Mouse (Mus musculus) lung, postnatal 0 days (tissue): ENCODE measurements at regions not wholly inside any gene's neighbourhood (a gene's known extent, or its start where the extent isn't known, plus 50 kb on each side); places are given as distances from the start of the nearest gene placed in this dataset.

Experiments used
- ATAC-seq: fragments of 200-750 bp; cut with Nextera tagmentation; 2 replicates; pipeline ENCODE4 v1.8.0; 2017; ENCODE audit warnings: moderate library complexity
- DNase-seq: peaks from one replicate; pipeline ENCODE4 v3.0.0-alpha.2; 2016; ENCODE audit warnings: low spot score
- H3K27ac ChIP-seq: fragments of 300-500 bp; sonication (generic); 2 replicates; pipeline ENCODE4 v1.5.1; 2014; ENCODE audit warnings: antibody characterized with exemption, mild to moderate bottlenecking, low read length, mixed read lengths
- H3K27me3 ChIP-seq: fragments of 300-500 bp; sonication (generic); replicated peaks from 2 replicates; pipeline ENCODE4 v1.6.1; 2014; ENCODE audit warnings: low read length, mixed read lengths; ENCODE audit not compliant: insufficient read depth
- H3K36me3 ChIP-seq: fragments of 300-500 bp; sonication (generic); 2 replicates; pipeline ENCODE4 v1.6.1; 2014; ENCODE audit warnings: low read length, mixed read lengths; ENCODE audit not compliant: insufficient read depth
- H3K4me1 ChIP-seq: fragments of 300-500 bp; sonication (generic); 2 replicates; pipeline ENCODE4 v1.6.1; 2014; ENCODE audit warnings: antibody characterized with exemption, low read depth, low read length, mixed read lengths; ENCODE audit not compliant: insufficient read depth
- H3K4me2 ChIP-seq: fragments of 300-500 bp; sonication (generic); replicated peaks from 2 replicates; pipeline ENCODE4 v1.6.1; 2014; ENCODE audit warnings: low read depth, mild to moderate bottlenecking, low read length, moderate library complexity, mixed read lengths
- H3K4me3 ChIP-seq: fragments of 300-500 bp; sonication (generic); 2 replicates; pipeline ENCODE4 v1.5.1; 2014; ENCODE audit warnings: low read depth, low read length
- H3K9ac ChIP-seq: fragments of 300-500 bp; sonication (generic); replicated peaks from 2 replicates; pipeline ENCODE4 v1.6.1; 2014; ENCODE audit warnings: low read depth, mild to moderate bottlenecking
- H3K9me3 ChIP-seq: fragments of 300-500 bp; sonication (generic); 2 replicates; pipeline ENCODE4 v1.6.1; 2016; ENCODE audit warnings: low read length, mixed read lengths
- CTCF ChIP-seq: IDR thresholded peaks from 2 replicates; pipeline ENCODE4 v1.5.1; 2016; ENCODE audit warnings: antibody characterized with exemption, mild to moderate bottlenecking
- EP300 ChIP-seq: IDR thresholded peaks from 2 replicates; pipeline ENCODE4 v1.6.1; 2016; ENCODE audit warnings: antibody characterized with exemption, mild to moderate bottlenecking, control low read depth
- WGBS: fragments of 180-500 bp; shearing (Covaris S2); extraction: QIAGEN DNeasy Blood & Tissue Kit; methylation state at CpG from one replicate; pipeline ENCODE4 v1.1.7; 2014; 5-methylcytosine and 5-hydroxymethylcytosine counted together

DNA sequence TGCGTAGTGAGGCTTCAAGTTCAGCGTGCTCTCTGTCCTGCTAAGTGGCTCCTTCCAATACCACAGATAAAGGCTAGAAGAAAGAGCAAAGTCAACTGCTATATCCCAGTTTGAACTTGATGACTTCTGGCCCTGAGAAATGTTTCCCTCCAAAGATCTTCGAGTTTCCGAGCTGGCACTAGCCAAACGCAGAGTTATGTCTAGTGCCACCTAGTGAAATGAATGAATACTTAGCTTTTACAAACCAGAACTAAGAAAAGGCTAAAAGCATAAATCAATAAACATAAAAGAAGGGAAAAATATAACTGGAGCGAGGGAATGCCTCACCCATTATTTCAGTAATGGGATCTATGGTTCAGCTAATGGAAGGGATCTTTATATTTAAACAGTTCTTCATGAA lies 377.7 kb upstream of the Gm26657 start:
- WGBS = 30% methylated on average over 6 of the region's 6 CpGs
- H3K4me3 ChIP-seq = no peak overlapping the region

GRCm38 (mm10) chr4:56349216-56349615 lies 390.7 kb upstream of the Gm26657 start:
- Histone ChIP-seq H3K4me1 (no peaks in the 10 kb centered on the region), H3K9ac (no peak overlapping the region), H3K4me3 (no peak overlapping the region), H3K27me3 (no peaks in the 10 kb centered on the region), H3K4me2 (no peak overlapping the region), H3K27ac (no peak overlapping the region), H3K36me3 (no peaks in the 10 kb centered on the region), H3K9me3 (no peaks in the 10 kb centered on the region)
- DNase-seq (no peak), ATAC-seq (no peak)
- TF ChIP-seq EP300 (no peak), CTCF (no peak)
- WGBS = 81% methylated on average over 5 of the region's 5 CpGs

More for the DNA sequence above, 377.7 kb upstream of the Gm26657 start:
- Histone ChIP-seq H3K9me3 (no peaks in the 10 kb centered on the region), H3K36me3 (no peaks in the 10 kb centered on the region), H3K27me3 (no peaks in the 10 kb centered on the region), H3K4me1 (no peaks in the 10 kb centered on the region), H3K4me2 (no peak overlapping the region), H3K27ac (no peak overlapping the region), H3K9ac (no peak overlapping the region)
- DNase-seq (peak; percentile 63), ATAC-seq (no peak)
- peak; percentile 76 for TF ChIP-seq CTCF
- no peak for TF ChIP-seq EP300

DNA sequence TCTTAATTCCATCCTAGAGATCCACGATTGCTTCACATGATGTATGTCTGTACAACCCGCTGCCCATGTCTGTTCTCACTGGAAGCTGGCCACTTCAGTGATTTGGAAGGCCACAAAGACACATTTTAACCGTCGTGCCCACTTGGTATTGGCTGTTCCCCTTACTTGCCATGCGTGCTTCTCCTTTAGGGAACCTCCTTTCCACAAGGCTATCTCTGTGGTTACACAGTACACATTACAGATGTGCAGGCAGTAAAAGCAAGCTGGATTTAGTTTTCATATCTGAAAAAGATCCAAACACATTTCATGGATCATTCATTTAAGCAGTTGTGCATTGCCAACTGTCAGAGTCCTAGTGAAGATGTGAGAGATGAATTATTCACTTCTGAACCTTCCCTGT lies 414.7 kb upstream of the Gm26657 start:
- H3K9me3 ChIP-seq = no peaks in the 10 kb centered on the region
- H3K27ac ChIP-seq = no peak overlapping the region
- no peak overlapping the region for H3K4me2 ChIP-seq
- no peak overlapping the region for H3K4me3 ChIP-seq
- DNase-seq (no peak), ATAC-seq (no peak)
- H3K27me3 ChIP-seq = no peaks in the 10 kb centered on the region
- H3K9ac ChIP-seq = no peak overlapping the region
- no peaks in the 10 kb centered on the region for H3K4me1 ChIP-seq
- H3K36me3 ChIP-seq = no peaks in the 10 kb centered on the region
- TF ChIP-seq CTCF = no peak
- TF ChIP-seq EP300 = no peak
- WGBS = 72% methylated on average over 5 of the region's 5 CpGs

DNA sequence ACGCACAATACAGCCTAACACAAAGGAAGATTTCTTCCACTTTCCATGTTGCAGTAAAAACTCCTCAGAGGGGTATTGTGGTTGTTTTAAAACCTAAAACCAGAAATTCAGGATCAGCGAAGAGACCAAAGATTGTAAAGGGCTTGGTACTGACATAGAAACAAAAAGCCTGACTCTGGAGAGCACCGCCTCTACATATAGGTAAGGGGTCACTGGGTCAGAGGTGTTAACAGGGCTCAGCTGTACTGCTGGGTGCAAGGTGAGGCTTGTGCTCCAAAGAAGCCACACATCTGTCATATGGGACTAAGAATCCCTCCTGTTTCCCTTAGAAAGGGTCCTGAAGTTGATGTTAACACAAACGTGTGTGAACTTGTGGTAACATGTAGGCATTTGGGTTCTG lies 420.7 kb upstream of the Gm26657 start:
- H3K36me3 ChIP-seq = no peaks in the 10 kb centered on the region
- no peak for ATAC-seq
- no peak for DNase-seq
- H3K27ac ChIP-seq = no peak overlapping the region
- TF ChIP-seq CTCF (no peak), EP300 (no peak)
- no peaks in the 10 kb centered on the region for H3K4me1 ChIP-seq
- no peaks in the 10 kb centered on the region for H3K27me3 ChIP-seq
- H3K9me3 ChIP-seq = no peaks in the 10 kb centered on the region
- no peak overlapping the region for H3K4me3 ChIP-seq
- no peak overlapping the region for H3K4me2 ChIP-seq
- no peak overlapping the region for H3K9ac ChIP-seq
- 69% methylated on average over 4 of the region's 4 CpGs for WGBS

- WGBS = 36% methylated on average over 6 of the region's 6 CpGs
- Histone ChIP-seq H3K36me3 (no peaks in the 10 kb centered on the region), H3K4me3 (no peak overlapping the region), H3K9ac (no peak overlapping the region), H3K27me3 (no peaks in the 10 kb centered on the region), H3K4me1 (peaks cover 6% of the 10 kb centered on the region; the same call in 1 of the 2 replicates), H3K4me2 (no peak overlapping the region), H3K9me3 (no peaks in the 10 kb centered on the region), H3K27ac (no peak overlapping the region)
- DNase-seq (peak; percentile 52), ATAC-seq (peak; percentile 75)
- TF ChIP-seq EP300 (peak; percentile 52; the same call in 1 of the 2 replicates), CTCF (no peak)
Measured at GRCm38 (mm10) chr4:56305664-56306330, 434.1 kb upstream of the Gm26657 start.

GRCm38 (mm10) chr4:56304275-56304674 lies 435.6 kb upstream of the Gm26657 start:
- ATAC-seq (no peak), DNase-seq (peak; percentile 30)
- no peak overlapping the region for H3K4me2 ChIP-seq
- H3K27ac ChIP-seq = no peak overlapping the region
- H3K9ac ChIP-seq = no peak overlapping the region
- H3K4me1 ChIP-seq = 0 out of 2 replicates have a peak, but pooled peaks cover 6% of the 10 kb centered on the region
- H3K4me3 ChIP-seq = no peak overlapping the region
- no peaks in the 10 kb centered on the region for H3K27me3 ChIP-seq
- 26% methylated on average over 2 of the region's 2 CpGs for WGBS
- H3K36me3 ChIP-seq = no peaks in the 10 kb centered on the region
- TF ChIP-seq CTCF (no peak), EP300 (no peak)
- H3K9me3 ChIP-seq = no peaks in the 10 kb centered on the region
